Mouse (Mus musculus): Measurements from ENCODE around the gene Olfr561. TPM values are rescaled to one million over a fixed set of nuclear protein-coding genes. Genes with fewer than 3 reads are reported as not detected.

Olfr561 gene
- not detected for total RNA-seq (2023)

DNA sequence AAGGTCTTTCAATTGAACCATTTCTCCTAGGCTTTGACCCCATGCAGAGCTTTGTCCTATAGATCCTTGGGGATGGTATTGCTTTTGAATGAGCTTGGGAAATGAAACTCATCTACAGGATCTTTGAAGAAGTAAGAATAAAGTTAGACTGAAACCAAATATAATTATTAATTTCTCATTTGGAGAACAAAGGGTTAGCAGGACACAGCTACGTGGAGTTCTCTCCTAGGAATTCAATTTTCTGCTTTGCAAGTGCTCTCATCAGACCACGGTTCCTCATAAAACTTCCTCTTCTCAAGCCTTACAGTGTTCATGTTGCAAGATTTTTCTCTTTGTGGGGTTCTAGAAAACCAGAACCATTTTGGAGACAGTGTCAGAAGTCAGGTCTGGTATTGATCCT, at the start of gene Olfr561:
TSS of gene Olfr561 (plus strand) at position 301 of the 400 bp plus-strand sequence.

DNA sequence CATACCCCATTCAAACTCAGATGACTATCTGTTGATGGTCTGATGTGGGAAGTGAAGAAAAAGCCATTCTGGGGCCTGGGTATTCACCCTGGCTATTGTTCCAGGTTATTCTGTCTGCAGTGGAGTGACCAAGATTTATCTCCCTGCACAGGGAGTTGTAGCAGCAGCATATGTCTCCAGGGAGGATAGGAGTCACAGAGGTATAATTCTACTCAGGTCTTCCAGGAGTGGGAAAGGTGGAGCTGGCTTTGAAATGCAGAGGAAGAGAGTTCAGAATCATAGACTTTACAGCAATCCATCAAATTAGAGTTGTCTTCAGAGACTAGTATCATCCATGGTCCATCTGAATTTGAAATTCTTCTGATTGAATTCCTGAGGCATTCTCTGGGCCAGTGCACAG, 43.6 kb upstream of the Olfr561 start, which contains the start of gene Olfr559:
TSS of gene Olfr559 (minus strand) at position 101 of the 400 bp plus-strand sequence.

GRCm38 (mm10) chr7:102759266-102759665, 11.8 kb upstream of the Olfr561 start, which contains the start of the genes Olfr560 and Olfr78:
Olfr560 (minus strand) TSS chr7:102759366.
Olfr78 (minus strand) TSS chr7:102759471.

GRCm38 (mm10) chr7:102803180-102803579, 32.2 kb downstream of the Olfr561 start, which contains the start of gene Olfr564:
Olfr564 (plus strand) TSS chr7:102803480.

Other genes with a start within 250 kb of the Olfr561 start
- not detected for gene Olfr547, start 236.5 kb upstream of the Olfr561 start, total RNA-seq (2023)
- gene Olfr548-ps1, start 230.3 kb upstream of the Olfr561 start, total RNA-seq (2023), result not detected
- gene Olfr549, start 221.4 kb upstream of the Olfr561 start, total RNA-seq (2023), result not detected
- gene Trim21, start 205.7 kb upstream of the Olfr561 start, total RNA-seq (2023), result 43.3 TPM
- not detected for gene Olfr550, start 199.8 kb upstream of the Olfr561 start, total RNA-seq (2023)
- gene Olfr551, start 179.3 kb upstream of the Olfr561 start, total RNA-seq (2023), result not detected
- gene Olfr552, start 173.5 kb upstream of the Olfr561 start, total RNA-seq (2023), result not detected
- gene Olfr553, start 153.0 kb upstream of the Olfr561 start, total RNA-seq (2023), result not detected
- not detected for gene Olfr554, start 132.8 kb upstream of the Olfr561 start, total RNA-seq (2023)
- gene Olfr555, start 112.4 kb upstream of the Olfr561 start, total RNA-seq (2023), result not detected
- not detected for gene Olfr556, start 106.3 kb upstream of the Olfr561 start, total RNA-seq (2023)
- 14.1 TPM for gene Trim68, start 83.9 kb upstream of the Olfr561 start, total RNA-seq (2023)
- not detected for gene Olfr557, start 75.3 kb upstream of the Olfr561 start, total RNA-seq (2023)
- gene Olfr558, start 69.0 kb upstream of the Olfr561 start, total RNA-seq (2023), result not detected
- gene Olfr33, start 52.2 kb upstream of the Olfr561 start, total RNA-seq (2023), result not detected
- gene Olfr559, start 43.7 kb upstream of the Olfr561 start, total RNA-seq (2023), result not detected
- not detected for gene Olfr560, start 11.9 kb upstream of the Olfr561 start, total RNA-seq (2023)
- not detected for gene Olfr78, start 11.8 kb upstream of the Olfr561 start, total RNA-seq (2023)
- gene Olfr564, start 32.3 kb downstream of the Olfr561 start, total RNA-seq (2023), result not detected
- gene Olfr566, start 87.5 kb downstream of the Olfr561 start, total RNA-seq (2023), result not detected
- not detected for gene Olfr568, start 105.9 kb downstream of the Olfr561 start, total RNA-seq (2023)
- not detected for gene Olfr569, start 119.7 kb downstream of the Olfr561 start, total RNA-seq (2023)
- gene Olfr570, start 123.4 kb downstream of the Olfr561 start, total RNA-seq (2023), result not detected
- not detected for gene Olfr571, start 146.3 kb downstream of the Olfr561 start, total RNA-seq (2023)
- gene Olfr572, start 153.2 kb downstream of the Olfr561 start, total RNA-seq (2023), result not detected
- not detected for gene Olfr573-ps1, start 171.4 kb downstream of the Olfr561 start, total RNA-seq (2023)
- not detected for gene Olfr574, start 177.2 kb downstream of the Olfr561 start, total RNA-seq (2023)
- gene Olfr575, start 187.6 kb downstream of the Olfr561 start, total RNA-seq (2023), result not detected
- not detected for gene Olfr576, start 191.4 kb downstream of the Olfr561 start, total RNA-seq (2023)
- gene Olfr577, start 204.7 kb downstream of the Olfr561 start, total RNA-seq (2023), result not detected
- gene Olfr578, start 218.1 kb downstream of the Olfr561 start, total RNA-seq (2023), result not detected